Mouse (Mus musculus) E14TG2a.4 (cell line): ENCODE measurements at regions not wholly inside any gene's neighbourhood (a gene's known extent, or its start where the extent isn't known, plus 50 kb on each side); places are given as distances from the start of the nearest gene placed in this dataset.

Experiments
- CTCF ChIP-seq: conservative IDR thresholded peaks from 2 replicates; pipeline ENCODE4 v1.5.1; 2014; ENCODE audit warnings: low read length
- NANOG ChIP-seq: IDR thresholded peaks from 2 replicates; pipeline ENCODE4 v1.6.1; 2014; ENCODE audit warnings: borderline replicate concordance, low read length, mixed read lengths

GRCm38 (mm10) chr2:51267662-51268061 is 118.8 kb upstream of the Rnd3 start:
- no peak for TF ChIP-seq CTCF
- TF ChIP-seq NANOG: no peak
